Mouse (Mus musculus) limb, embryonic 14.5 days (tissue): ENCODE measurements at regions not wholly inside any gene's neighbourhood (a gene's known extent, or its start where the extent isn't known, plus 50 kb on each side); places are given as distances from the start of the nearest gene placed in this dataset.

Experiments used
- ATAC-seq: fragments of 200-750 bp; cut with Nextera tagmentation; 2 replicates; pipeline ENCODE4 v1.8.0; 2017; ENCODE audit warnings: low read depth, moderate number of reproducible peaks, moderate TSS enrichment; ENCODE audit not compliant: low FRiP score
- DNase-seq: peaks from one replicate; pipeline ENCODE4 v3.0.0-alpha.2; 2015; ENCODE audit warnings: low spot score
- H3K27ac ChIP-seq: fragments of 300-500 bp; sonication (generic); replicated peaks from 2 replicates; pipeline ENCODE4 v1.5.1; 2014; ENCODE audit warnings: low read depth, mild to moderate bottlenecking, low read length, moderate library complexity, mixed read lengths
- H3K27me3 ChIP-seq: fragments of 300-500 bp; sonication (generic); 2 replicates; pipeline ENCODE4 v1.6.1; 2014; ENCODE audit warnings: low read length, mixed read lengths; ENCODE audit not compliant: control insufficient read depth, insufficient read depth
- H3K36me3 ChIP-seq: fragments of 300-500 bp; sonication (generic); 2 replicates; pipeline ENCODE4 v1.6.1; 2014; ENCODE audit warnings: mild to moderate bottlenecking, low read length, moderate library complexity, mixed read lengths; ENCODE audit not compliant: control insufficient read depth, insufficient read depth
- H3K4me1 ChIP-seq: fragments of 300-500 bp; sonication (generic); 2 replicates; pipeline ENCODE4 v1.6.1; 2014; ENCODE audit warnings: antibody characterized with exemption, low read length, mixed read lengths; ENCODE audit not compliant: control insufficient read depth, insufficient read depth
- H3K4me2 ChIP-seq: fragments of 300-500 bp; sonication (generic); replicated peaks from 2 replicates; pipeline ENCODE4 v1.6.1; 2014; ENCODE audit warnings: low read depth, mild to moderate bottlenecking, low read length, moderate library complexity; ENCODE audit not compliant: severe bottlenecking
- H3K4me3 ChIP-seq: fragments of 300-500 bp; sonication (generic); replicated peaks from 2 replicates; pipeline ENCODE4 v1.5.1; 2014; ENCODE audit warnings: low read length
- H3K9ac ChIP-seq: fragments of 300-500 bp; sonication (generic); 2 replicates; pipeline ENCODE4 v1.6.1; 2014; ENCODE audit warnings: mild to moderate bottlenecking, low read depth, low read length, moderate library complexity; ENCODE audit not compliant: severe bottlenecking
- H3K9me3 ChIP-seq: fragments of 300-500 bp; sonication (generic); 2 replicates; pipeline ENCODE4 v1.6.1; 2016; ENCODE audit warnings: low read length; ENCODE audit not compliant: control insufficient read depth
- POLR2A ChIP-seq: fragments of 200-500 bp; IDR thresholded peaks from 2 replicates; pipeline ENCODE4 v1.8.0; 2012; ENCODE audit warnings: inconsistent platforms, mild to moderate bottlenecking, moderate library complexity, borderline replicate concordance; ENCODE audit not compliant: insufficient read depth, insufficient read length; ENCODE audit errors: extremely low read depth
- WGBS: fragments of 180-500 bp; shearing (Covaris S2); extraction: QIAGEN DNeasy Blood & Tissue Kit; methylation state at CpG from one replicate; pipeline ENCODE4 v1.1.7; 2014; 5-methylcytosine and 5-hydroxymethylcytosine counted together

DNA sequence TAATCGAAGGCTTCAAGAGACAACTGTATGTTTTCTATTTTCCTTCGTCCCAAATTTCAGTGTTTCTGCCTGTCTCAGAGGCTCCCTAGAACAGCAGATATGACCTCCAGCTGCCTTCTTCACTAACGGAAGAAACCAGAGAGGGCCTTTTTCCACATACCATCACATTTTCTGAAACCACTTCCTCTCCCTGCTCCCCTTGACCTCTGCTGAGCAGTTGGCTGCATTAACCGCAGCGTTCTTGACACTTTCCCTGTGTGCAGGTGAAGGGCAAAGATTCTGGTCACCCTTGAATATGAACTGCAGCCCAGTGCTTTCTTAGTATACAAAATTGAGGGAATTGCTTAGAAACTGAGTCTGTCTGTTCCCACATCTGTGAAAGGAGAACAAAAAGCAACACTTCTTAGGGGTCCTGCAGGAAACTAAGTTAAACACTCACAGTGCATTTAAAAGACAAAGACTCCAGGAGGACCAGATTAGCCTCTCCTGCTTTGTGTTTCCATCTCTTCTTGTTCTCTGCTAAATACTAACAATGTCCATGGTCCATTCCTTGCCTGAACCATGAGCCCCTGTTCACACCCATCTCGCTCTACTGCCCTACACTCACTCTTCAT, 98.4 kb downstream of the Akap11 start:
- 41% methylated on average over 6 of the region's 6 CpGs for WGBS

DNA sequence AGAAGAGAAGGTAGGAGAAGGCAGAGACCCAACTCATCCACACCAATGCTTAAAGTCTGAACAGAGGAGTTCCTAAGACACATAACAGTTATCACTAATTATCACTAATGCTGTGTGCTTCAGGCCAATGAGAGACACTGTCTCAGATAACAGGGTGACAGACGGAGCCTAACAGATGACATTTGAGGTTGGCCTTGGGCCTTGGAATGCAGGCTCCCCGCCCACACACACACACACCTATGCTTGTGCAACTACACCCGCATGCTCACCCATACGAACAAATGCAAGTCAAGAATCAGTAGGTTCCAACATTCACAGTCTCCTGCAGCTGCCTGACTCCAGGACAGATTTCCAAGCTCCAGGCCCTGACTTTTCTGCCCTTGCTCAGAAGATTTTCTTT, 100.0 kb downstream of the Akap11 start:
- no peak for ATAC-seq
- DNase-seq: no peak
- H3K4me1 ChIP-seq: no peaks in the 10 kb centered on the region; the same call in 1 of the 2 replicates
- no peaks in the 10 kb centered on the region for H3K27me3 ChIP-seq
- H3K27ac ChIP-seq: no peak overlapping the region
- H3K9me3 ChIP-seq: no peaks in the 10 kb centered on the region
- TF ChIP-seq POLR2A: no peak
- H3K36me3 ChIP-seq: no peaks in the 10 kb centered on the region
- no peak overlapping the region for H3K4me3 ChIP-seq
- WGBS: 79% methylated on average over 4 of the region's 4 CpGs
- no peak overlapping the region for H3K9ac ChIP-seq
- no peak overlapping the region for H3K4me2 ChIP-seq

More for the DNA sequence above, 98.4 kb downstream of the Akap11 start:
- no peaks in the 10 kb centered on the region for H3K9me3 ChIP-seq
- DNase-seq (no peak), ATAC-seq (no peak)
- H3K4me2 ChIP-seq: no peak overlapping the region
- H3K27ac ChIP-seq: 0 out of 2 replicates have a peak overlapping the region, but pooled peaks have one; percentile 19
- no peak overlapping the region for H3K9ac ChIP-seq
- no peaks in the 10 kb centered on the region for H3K27me3 ChIP-seq
- no peak for TF ChIP-seq POLR2A
- no peak overlapping the region for H3K4me3 ChIP-seq
- H3K4me1 ChIP-seq: no peaks in the 10 kb centered on the region; the same call in 1 of the 2 replicates
- no peaks in the 10 kb centered on the region for H3K36me3 ChIP-seq

DNA sequence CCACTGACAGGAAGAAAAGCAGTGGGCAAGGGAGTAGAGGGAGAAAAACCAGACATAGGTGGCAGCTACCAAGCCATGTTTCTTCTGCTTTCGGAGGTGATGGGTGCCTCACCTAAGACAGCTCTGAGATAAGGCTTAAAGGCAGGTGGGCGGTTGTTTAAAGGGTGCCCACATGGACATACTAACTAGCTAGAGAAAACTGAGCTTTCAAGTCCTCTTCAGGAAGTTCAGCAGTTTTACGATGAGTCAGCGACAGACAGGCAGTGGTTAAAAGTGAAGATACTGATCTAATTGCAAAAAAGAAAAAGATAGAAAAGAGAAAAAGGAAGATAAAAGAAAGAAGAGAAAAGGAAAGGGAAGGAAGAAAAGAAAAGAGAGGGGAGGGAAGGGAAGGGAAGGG, 100.6 kb downstream of the Akap11 start:
- Histone ChIP-seq H3K4me2 (no peak overlapping the region), H3K4me3 (no peak overlapping the region), H3K9ac (no peak overlapping the region), H3K27me3 (no peaks in the 10 kb centered on the region), H3K27ac (no peak overlapping the region), H3K9me3 (no peaks in the 10 kb centered on the region), H3K36me3 (no peaks in the 10 kb centered on the region), H3K4me1 (no peaks in the 10 kb centered on the region; the same call in 1 of the 2 replicates)
- WGBS: 84% methylated on average over 4 of the region's 4 CpGs
- DNase-seq (no peak), ATAC-seq (no peak)
- TF ChIP-seq POLR2A: no peak

DNA sequence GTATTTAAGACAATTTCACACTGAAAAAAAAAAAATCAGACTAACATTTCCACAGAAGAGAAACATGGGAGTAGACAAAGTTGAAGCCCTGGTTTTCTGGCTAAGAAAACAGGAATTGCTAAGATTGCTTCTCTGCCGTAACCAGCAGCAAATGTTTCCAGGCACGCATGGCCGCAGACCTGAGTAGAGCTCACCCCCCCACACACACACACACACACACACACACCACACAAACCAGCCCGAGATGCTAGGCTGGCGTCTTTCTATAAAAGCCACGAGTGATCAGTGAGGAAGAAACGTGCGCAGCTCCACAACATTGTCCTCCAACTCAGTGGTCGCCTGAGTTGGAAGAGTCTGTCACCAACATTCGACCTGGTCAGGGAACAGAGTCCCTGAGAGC, 101.0 kb downstream of the Akap11 start:
- Histone ChIP-seq H3K9me3 (no peaks in the 10 kb centered on the region), H3K4me3 (no peak overlapping the region), H3K36me3 (no peaks in the 10 kb centered on the region), H3K27ac (no peak overlapping the region), H3K27me3 (no peaks in the 10 kb centered on the region), H3K4me2 (no peak overlapping the region), H3K4me1 (no peaks in the 10 kb centered on the region; the same call in 1 of the 2 replicates), H3K9ac (no peak overlapping the region)
- 87% methylated on average over 10 of the region's 10 CpGs for WGBS
- no peak for TF ChIP-seq POLR2A
- no peak for ATAC-seq
- no peak for DNase-seq

DNA sequence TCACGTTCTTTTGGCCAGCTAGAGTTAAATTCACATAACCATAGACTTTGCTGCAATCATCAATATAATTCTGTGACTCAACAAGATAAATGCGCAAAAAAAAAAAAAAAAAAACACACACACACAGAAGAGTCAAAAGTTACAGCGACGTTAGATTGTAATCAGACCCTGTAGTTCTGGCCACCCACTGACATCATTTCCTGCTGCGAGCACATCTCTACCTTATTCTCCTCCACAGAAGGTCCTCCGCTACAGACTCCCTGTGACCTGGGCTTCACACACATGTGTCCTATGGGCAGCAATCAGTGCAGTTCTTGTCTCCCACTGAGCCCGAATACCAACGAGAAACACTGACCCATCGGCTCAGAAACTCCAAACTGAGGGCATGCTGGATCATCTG, 101.9 kb downstream of the Akap11 start:
- Histone ChIP-seq H3K27ac (no peak overlapping the region), H3K4me2 (no peak overlapping the region), H3K9me3 (no peaks in the 10 kb centered on the region), H3K4me3 (no peak overlapping the region), H3K4me1 (no peaks in the 10 kb centered on the region; the same call in 1 of the 2 replicates), H3K36me3 (no peaks in the 10 kb centered on the region), H3K27me3 (no peaks in the 10 kb centered on the region), H3K9ac (no peak overlapping the region)
- ATAC-seq (no peak), DNase-seq (no peak)
- 86% methylated on average over 9 of the region's 9 CpGs for WGBS
- TF ChIP-seq POLR2A: no peak

DNA sequence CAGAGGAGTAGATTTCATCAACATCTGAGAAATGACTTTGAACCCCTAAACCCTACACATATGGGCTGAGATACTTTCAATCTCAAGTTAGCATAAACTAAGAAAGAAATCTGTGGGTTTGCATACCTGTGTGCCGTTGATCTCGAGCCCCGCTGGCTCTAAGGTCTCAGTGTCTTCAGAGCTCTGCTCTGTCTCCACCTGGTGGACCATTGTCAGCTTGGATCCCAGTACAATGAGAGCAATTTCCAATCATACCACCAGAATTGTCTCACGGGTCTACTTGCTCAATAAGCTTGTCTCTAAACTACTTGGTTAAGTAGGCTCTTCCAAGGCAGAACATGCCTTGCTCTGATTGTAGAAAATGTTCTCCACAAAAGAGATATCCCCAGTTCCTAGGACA, 102.5 kb downstream of the Akap11 start:
- 96% methylated on average over 4 of the region's 4 CpGs for WGBS
- no peak for DNase-seq
- H3K36me3 ChIP-seq: no peaks in the 10 kb centered on the region
- H3K9ac ChIP-seq: no peak overlapping the region
- TF ChIP-seq POLR2A: no peak
- no peak overlapping the region for H3K27ac ChIP-seq
- no peak overlapping the region for H3K4me3 ChIP-seq
- H3K4me1 ChIP-seq: no peaks in the 10 kb centered on the region; the same call in 1 of the 2 replicates
- no peaks in the 10 kb centered on the region for H3K27me3 ChIP-seq
- no peaks in the 10 kb centered on the region for H3K9me3 ChIP-seq
- H3K4me2 ChIP-seq: no peak overlapping the region
- no peak for ATAC-seq
